Mouse (Mus musculus): Measurements from ENCODE around the gene Klhl18. TPM values are rescaled to one million over a fixed set of nuclear protein-coding genes. Genes with fewer than 3 reads are reported as not detected.
"Not testable (repeated sequence)": the region's sequence is repeated elsewhere in the genome, so short reads cannot be mapped to it uniquely, and the experiment has no call there.

Gene Klhl18
- polyA plus RNA-seq, 1 experiment from 2014 or later: 7.6 TPM

DNA sequence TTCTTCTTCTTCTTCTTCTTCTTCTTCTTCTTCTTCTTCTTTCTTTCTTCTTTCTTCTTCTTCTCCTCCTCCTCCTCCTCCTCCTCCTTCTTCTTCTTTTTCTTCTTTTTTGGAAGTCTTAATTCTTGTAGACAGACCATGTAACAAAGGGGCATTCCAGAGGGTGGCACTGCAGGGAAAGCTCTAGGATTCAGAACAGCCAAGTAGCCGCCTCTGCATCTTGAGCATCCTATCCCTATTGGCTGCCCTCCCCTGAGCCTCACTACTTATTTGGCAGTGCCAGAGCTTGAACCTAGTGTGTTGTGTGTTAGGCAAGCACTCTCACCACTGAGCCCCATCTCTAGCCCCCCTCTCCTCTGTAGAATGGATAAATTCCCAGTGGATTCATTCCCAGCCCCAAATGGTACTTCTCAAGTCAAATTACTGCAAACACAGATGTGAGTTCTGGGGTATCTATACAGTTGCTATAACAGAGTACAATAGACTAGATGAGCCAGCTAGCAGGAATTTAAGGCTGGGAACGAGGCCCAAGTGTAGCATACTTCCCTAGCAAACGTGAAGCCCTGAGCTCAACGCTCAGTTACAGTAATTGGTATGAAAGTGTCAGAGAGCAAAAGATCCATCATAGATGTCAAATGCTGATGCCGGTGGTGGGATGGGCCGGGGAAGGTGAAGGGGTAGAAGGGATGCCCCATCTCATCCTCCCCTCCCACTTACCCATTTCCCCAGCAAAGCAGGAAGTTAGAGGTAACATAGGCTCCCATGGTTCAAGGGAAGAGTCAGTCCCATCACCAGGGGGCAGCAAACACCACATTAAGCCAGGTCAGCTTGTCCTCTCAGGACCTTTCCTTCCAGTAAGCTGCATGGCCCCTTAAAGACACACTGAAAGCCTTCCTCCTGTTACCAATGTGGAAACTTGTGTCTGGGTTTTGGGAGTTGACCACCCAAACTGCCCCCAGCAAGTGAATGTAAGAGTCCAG lies 65.3 kb downstream of the Klhl18 start:
- ATAC-seq (replicated peaks; ENCODE audit: low FRiP score, low TSS enrichment, low read depth) (0 out of 2 replicates have a peak, but pooled peaks have one; percentile 26), DNase-seq (ENCODE audit: low spot score) (peak; percentile 89)
- no peak overlapping the region for H3K4me3 ChIP-seq (ENCODE audit: low read depth, low read length)
- no peak overlapping the region for H3K4me2 ChIP-seq (ENCODE audit: low read length)
- no peaks in the 10 kb centered on the region for H3K27me3 ChIP-seq (replicated peaks; ENCODE audit: control insufficient read depth, insufficient read depth, low read length)
- H3K36me3 ChIP-seq (ENCODE audit: control insufficient read depth, insufficient read depth, low read length): 0 out of 2 replicates have a peak, but pooled peaks cover under 1% of the 10 kb centered on the region
- H3K9ac ChIP-seq (ENCODE audit: low read length): no peak overlapping the region
- no peak overlapping the region for H3K27ac ChIP-seq (ENCODE audit: low read depth)
- H3K9me3 ChIP-seq (ENCODE audit: control insufficient read depth, low read length): no peaks in the 10 kb centered on the region
- peaks cover 16% of the 10 kb centered on the region for H3K4me1 ChIP-seq (replicated peaks; ENCODE audit: control insufficient read depth, insufficient read depth, low read length)
- WGBS: 38% methylated on average over 6 of the region's 6 CpGs

DNA sequence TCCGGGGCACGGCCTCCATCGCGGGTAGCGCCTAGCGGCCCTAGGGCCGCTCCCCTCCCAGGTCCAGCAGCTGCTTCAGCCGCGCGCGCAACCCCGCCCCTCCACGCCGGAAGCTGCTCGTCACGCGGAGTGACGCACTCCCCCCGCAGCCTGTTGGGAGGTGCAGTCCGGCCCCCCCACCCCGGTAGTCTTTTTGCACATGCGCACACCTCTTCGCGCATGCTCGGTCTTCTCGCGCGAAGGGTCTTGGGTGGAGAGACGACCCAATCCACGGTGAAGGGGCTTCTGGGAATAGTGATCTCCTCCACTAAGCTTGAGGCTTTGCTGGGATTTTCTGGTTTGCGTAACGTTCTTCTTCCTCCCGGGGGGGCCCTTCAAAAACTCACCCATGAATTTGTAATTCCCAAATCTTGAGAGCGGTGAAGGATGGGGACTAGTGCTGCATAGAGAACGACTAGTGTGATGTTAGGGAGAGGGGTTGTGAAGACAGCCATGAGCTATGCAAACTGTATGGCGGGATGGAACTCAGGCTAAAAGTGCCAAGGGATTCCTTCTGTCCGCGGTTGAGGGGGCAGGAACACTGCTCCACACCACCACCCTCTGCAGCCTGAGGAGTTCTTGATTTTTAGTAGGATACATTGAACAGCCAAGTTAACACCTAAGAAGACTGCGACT lies 68.3 kb downstream of the Klhl18 start, which contains the start of gene Ptpn23:
TSS of gene Ptpn23 (minus strand) at position 115 of the 675 bp plus-strand sequence.
- no peaks in the 10 kb centered on the region for H3K9me3 ChIP-seq (ENCODE audit: control insufficient read depth, low read length)
- H3K4me2 ChIP-seq (ENCODE audit: low read length): peak within 1 kb of the TSS; percentile 75
- under 1% methylated on average over 38 of the region's 39 CpGs for WGBS
- peak within 1 kb of the TSS; percentile 91 for H3K4me3 ChIP-seq (ENCODE audit: low read depth, low read length)
- ATAC-seq (replicated peaks; ENCODE audit: low FRiP score, low TSS enrichment, low read depth): peak; percentile 92
- H3K27ac ChIP-seq (ENCODE audit: low read depth): peak within 1 kb of the TSS; percentile 86
- peaks cover 16% of the 10 kb centered on the region for H3K4me1 ChIP-seq (replicated peaks; ENCODE audit: control insufficient read depth, insufficient read depth, low read length)
- peak; percentile 95 for DNase-seq (ENCODE audit: low spot score)
- peaks cover 9% of the 10 kb centered on the region; the same call in 1 of the 2 replicates for H3K36me3 ChIP-seq (ENCODE audit: control insufficient read depth, insufficient read depth, low read length)
- H3K9ac ChIP-seq (ENCODE audit: low read length): peak within 1 kb of the TSS; percentile 78
- no peaks in the 10 kb centered on the region for H3K27me3 ChIP-seq (replicated peaks; ENCODE audit: control insufficient read depth, insufficient read depth, low read length)

DNA sequence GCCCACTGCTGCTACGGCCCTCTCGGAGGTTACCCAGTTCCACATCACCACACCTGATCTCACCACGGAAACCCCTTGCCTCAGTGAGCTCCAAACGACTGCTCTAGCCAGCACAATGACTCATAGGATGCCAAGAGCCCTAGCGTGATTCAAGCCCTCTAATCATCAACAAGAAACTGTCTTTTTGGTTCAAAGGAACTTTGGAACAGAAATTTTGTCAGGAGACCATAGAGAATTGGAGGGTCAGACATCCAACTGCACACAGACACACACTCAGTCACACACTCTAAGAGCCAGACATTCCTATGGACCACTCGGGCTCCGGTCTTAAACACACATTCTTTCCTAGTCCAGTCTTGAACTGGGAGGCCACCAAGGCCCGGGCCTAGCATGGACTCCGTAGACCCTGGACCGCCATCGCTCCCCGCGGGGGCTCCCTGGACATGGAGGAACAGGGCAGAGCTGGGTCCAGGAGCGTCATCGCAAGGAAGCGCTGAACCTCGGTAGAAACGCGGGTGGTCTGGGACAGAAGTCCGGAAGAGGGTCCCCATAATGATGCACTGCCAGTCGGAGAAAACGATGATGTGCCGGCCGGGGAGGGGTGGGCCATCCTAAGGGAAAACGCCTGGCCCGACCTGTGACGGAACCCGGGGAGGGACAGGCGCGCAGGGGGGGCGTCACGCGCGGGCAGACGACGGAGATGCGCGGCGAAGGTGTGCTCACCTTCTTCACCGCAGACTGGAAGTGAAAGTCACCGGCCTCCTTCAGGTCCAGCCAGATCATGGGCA lies 69.0 kb downstream of the Klhl18 start:
- H3K27ac ChIP-seq (ENCODE audit: low read depth): peak overlapping the region; percentile 86
- peak overlapping the region; percentile 78 for H3K9ac ChIP-seq (ENCODE audit: low read length)
- WGBS: 2% methylated on average over 41 of the region's 41 CpGs
- H3K4me1 ChIP-seq (replicated peaks; ENCODE audit: control insufficient read depth, insufficient read depth, low read length): peaks cover 12% of the 10 kb centered on the region
- no peaks in the 10 kb centered on the region for H3K9me3 ChIP-seq (ENCODE audit: control insufficient read depth, low read length)
- H3K4me2 ChIP-seq (ENCODE audit: low read length): peak overlapping the region; percentile 75
- no peaks in the 10 kb centered on the region for H3K27me3 ChIP-seq (replicated peaks; ENCODE audit: control insufficient read depth, insufficient read depth, low read length)
- ATAC-seq (replicated peaks; ENCODE audit: low FRiP score, low TSS enrichment, low read depth) (peak; percentile 56), DNase-seq (ENCODE audit: low spot score) (peak; percentile 57)
- peak overlapping the region; percentile 91 for H3K4me3 ChIP-seq (ENCODE audit: low read depth, low read length)
- H3K36me3 ChIP-seq (ENCODE audit: control insufficient read depth, insufficient read depth, low read length): peaks cover 11% of the 10 kb centered on the region; the same call in 1 of the 2 replicates

DNA sequence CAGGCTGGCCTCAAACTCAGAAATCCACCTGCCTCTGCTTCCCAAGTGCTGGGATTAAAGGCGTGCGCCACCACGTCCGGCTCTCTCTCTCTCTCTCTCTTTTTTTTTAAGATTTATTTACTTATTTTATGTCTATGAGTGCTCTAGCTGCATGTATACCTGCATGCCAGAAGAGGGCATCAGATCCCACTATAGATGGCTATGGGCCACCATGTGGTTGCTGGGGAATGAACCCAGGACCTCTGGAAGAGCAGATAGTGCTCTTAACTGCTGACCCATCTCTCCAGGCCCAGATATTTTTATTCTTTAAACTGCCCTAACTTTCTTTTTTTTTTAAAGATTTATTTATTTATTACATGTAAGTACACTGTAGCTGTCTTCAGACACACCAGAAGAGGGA lies 73.3 kb downstream of the Klhl18 start:
- not testable (repeated sequence) for H3K4me2 ChIP-seq (ENCODE audit: low read length); H3K9me3 ChIP-seq (ENCODE audit: control insufficient read depth, low read length); ATAC-seq (replicated peaks; ENCODE audit: low FRiP score, low TSS enrichment, low read depth); H3K4me3 ChIP-seq (ENCODE audit: low read depth, low read length); DNase-seq (ENCODE audit: low spot score); H3K4me1 ChIP-seq (replicated peaks; ENCODE audit: control insufficient read depth, insufficient read depth, low read length); H3K9ac ChIP-seq (ENCODE audit: low read length); H3K27me3 ChIP-seq (replicated peaks; ENCODE audit: control insufficient read depth, insufficient read depth, low read length); H3K27ac ChIP-seq (ENCODE audit: low read depth)
- peaks cover 13% of the 10 kb centered on the region for H3K36me3 ChIP-seq (ENCODE audit: control insufficient read depth, insufficient read depth, low read length)
- 82% methylated on average over 4 of the region's 4 CpGs for WGBS

DNA sequence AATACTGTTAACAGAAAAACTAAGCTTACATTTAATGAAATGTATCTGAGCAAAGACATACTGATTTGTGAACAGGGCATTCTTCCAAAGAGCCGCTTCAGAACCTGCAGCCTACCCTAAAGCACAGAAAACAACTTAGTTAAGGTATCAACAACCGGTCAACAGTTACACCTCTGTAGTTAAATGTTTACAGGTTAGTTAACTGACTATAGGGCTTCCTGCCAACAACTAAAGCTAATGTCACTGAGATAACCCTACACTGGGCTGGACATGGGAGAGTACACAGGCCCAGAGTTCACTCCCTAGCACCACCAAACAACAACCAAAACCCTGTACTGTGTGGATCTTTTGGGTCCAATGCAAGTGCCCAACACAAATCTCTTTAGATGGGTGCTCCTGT lies 73.8 kb downstream of the Klhl18 start:
- DNase-seq (ENCODE audit: low spot score): no peak
- 100% methylated on average over 2 of the region's 2 CpGs for WGBS
- H3K36me3 ChIP-seq (ENCODE audit: control insufficient read depth, insufficient read depth, low read length): peaks cover 16% of the 10 kb centered on the region
- no peak overlapping the region for H3K4me2 ChIP-seq (ENCODE audit: low read length)
- ATAC-seq (replicated peaks; ENCODE audit: low FRiP score, low TSS enrichment, low read depth): no peak
- H3K4me3 ChIP-seq (ENCODE audit: low read depth, low read length): no peak overlapping the region
- H3K9ac ChIP-seq (ENCODE audit: low read length): no peak overlapping the region
- H3K4me1 ChIP-seq (replicated peaks; ENCODE audit: control insufficient read depth, insufficient read depth, low read length): peaks cover 7% of the 10 kb centered on the region
- no peaks in the 10 kb centered on the region for H3K9me3 ChIP-seq (ENCODE audit: control insufficient read depth, low read length)
- H3K27me3 ChIP-seq (replicated peaks; ENCODE audit: control insufficient read depth, insufficient read depth, low read length): no peaks in the 10 kb centered on the region
- H3K27ac ChIP-seq (ENCODE audit: low read depth): no peak overlapping the region

DNA sequence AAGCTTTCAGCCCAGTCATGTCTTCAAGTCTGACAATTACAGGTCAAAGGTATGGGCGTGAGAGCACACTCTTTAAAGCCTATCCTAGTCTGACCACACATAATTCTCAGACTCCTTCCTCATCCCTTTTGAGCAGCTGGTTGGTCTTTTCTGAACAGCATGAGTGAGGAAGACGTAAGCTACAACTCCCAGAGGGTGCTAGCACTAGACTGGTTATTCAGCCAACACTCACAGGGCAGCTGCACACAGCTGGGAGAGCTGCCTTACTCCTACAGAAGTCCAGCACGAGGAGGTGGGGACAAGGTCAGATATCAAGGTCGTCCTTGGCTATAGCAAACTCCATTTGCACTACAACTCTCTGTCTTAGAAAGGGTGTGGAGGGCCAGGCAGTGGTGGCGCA lies 75.8 kb downstream of the Klhl18 start:
- ATAC-seq (replicated peaks; ENCODE audit: low FRiP score, low TSS enrichment, low read depth): no peak; the same call in 1 of the 2 replicates
- H3K27me3 ChIP-seq (replicated peaks; ENCODE audit: control insufficient read depth, insufficient read depth, low read length): no peaks in the 10 kb centered on the region
- peaks cover 32% of the 10 kb centered on the region for H3K36me3 ChIP-seq (ENCODE audit: control insufficient read depth, insufficient read depth, low read length)
- H3K27ac ChIP-seq (ENCODE audit: low read depth): no peak overlapping the region
- WGBS: 64% methylated on average over 5 of the region's 5 CpGs
- H3K4me3 ChIP-seq (ENCODE audit: low read depth, low read length): no peak overlapping the region
- no peak for DNase-seq (ENCODE audit: low spot score)
- H3K9ac ChIP-seq (ENCODE audit: low read length): no peak overlapping the region
- H3K4me1 ChIP-seq (replicated peaks; ENCODE audit: control insufficient read depth, insufficient read depth, low read length): no peaks in the 10 kb centered on the region
- H3K9me3 ChIP-seq (ENCODE audit: control insufficient read depth, low read length): no peaks in the 10 kb centered on the region
- H3K4me2 ChIP-seq (ENCODE audit: low read length): no peak overlapping the region

DNA sequence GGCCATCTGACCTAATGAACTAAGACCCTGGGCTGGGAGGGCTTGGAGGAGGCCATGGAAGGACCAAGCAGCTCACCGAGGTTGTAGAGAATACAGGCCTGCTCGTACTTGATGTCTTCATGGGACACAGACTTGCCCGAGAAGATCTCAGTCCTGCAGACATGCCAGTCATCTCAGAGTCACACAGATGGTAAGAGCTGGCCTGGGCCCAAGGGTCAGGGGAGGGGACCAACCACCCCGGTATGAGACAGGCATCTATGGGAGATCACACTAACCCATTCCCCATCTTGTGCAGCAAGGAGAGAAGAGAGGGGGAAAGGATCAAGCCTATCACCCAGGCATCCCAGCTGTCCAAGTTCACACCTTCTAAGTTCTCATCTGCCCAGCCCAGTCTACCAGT lies 83.2 kb downstream of the Klhl18 start:
- peaks cover 90% of the 10 kb centered on the region for H3K36me3 ChIP-seq (ENCODE audit: control insufficient read depth, insufficient read depth, low read length)

DNA sequence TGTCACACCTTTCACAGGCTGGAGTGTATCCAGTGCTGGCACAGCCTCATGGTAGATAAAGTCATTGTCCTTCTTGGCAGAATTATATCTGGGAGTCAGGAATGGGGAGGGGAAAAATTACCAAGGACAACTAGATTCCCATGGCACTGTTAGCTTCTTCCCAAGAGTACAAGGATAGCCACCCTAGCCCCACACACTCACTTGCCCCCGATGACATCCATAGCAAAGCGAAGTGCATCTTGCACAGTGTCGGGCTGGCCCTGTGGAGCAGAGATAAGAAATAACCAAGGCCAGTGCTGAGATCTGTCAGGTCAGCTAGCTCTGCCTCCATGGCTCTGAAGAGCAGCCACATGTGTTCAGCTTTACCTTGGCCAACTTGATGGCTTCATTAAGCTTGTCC lies 85.7 kb downstream of the Klhl18 start:
- Histone ChIP-seq H3K4me1 (replicated peaks; ENCODE audit: control insufficient read depth, insufficient read depth, low read length) (no peaks in the 10 kb centered on the region), H3K4me3 (ENCODE audit: low read depth, low read length) (no peak overlapping the region), H3K36me3 (ENCODE audit: control insufficient read depth, insufficient read depth, low read length) (peaks cover 92% of the 10 kb centered on the region), H3K4me2 (ENCODE audit: low read length) (no peak overlapping the region), H3K9me3 (ENCODE audit: control insufficient read depth, low read length) (no peaks in the 10 kb centered on the region), H3K27me3 (replicated peaks; ENCODE audit: control insufficient read depth, insufficient read depth, low read length) (no peaks in the 10 kb centered on the region), H3K9ac (ENCODE audit: low read length) (no peak overlapping the region), H3K27ac (ENCODE audit: low read depth) (no peak overlapping the region)
- 95% methylated on average over 3 of the region's 3 CpGs for WGBS
- ATAC-seq (replicated peaks; ENCODE audit: low FRiP score, low TSS enrichment, low read depth) (no peak), DNase-seq (ENCODE audit: low spot score) (no peak)

More for the DNA sequence above, 83.2 kb downstream of the Klhl18 start:
- DNase-seq (ENCODE audit: low spot score): no peak
- no peak overlapping the region for H3K4me2 ChIP-seq (ENCODE audit: low read length)
- WGBS: 85% methylated on average over 4 of the region's 4 CpGs
- H3K27ac ChIP-seq (ENCODE audit: low read depth): no peak overlapping the region
- no peaks in the 10 kb centered on the region for H3K4me1 ChIP-seq (replicated peaks; ENCODE audit: control insufficient read depth, insufficient read depth, low read length)
- no peak for ATAC-seq (replicated peaks; ENCODE audit: low FRiP score, low TSS enrichment, low read depth)
- H3K9me3 ChIP-seq (ENCODE audit: control insufficient read depth, low read length): no peaks in the 10 kb centered on the region
- no peaks in the 10 kb centered on the region for H3K27me3 ChIP-seq (replicated peaks; ENCODE audit: control insufficient read depth, insufficient read depth, low read length)
- no peak overlapping the region for H3K9ac ChIP-seq (ENCODE audit: low read length)
- no peak overlapping the region for H3K4me3 ChIP-seq (ENCODE audit: low read depth, low read length)
